Mouse (Mus musculus): ENCODE measurements around the gene Park7.

Park7 gene

DNA sequence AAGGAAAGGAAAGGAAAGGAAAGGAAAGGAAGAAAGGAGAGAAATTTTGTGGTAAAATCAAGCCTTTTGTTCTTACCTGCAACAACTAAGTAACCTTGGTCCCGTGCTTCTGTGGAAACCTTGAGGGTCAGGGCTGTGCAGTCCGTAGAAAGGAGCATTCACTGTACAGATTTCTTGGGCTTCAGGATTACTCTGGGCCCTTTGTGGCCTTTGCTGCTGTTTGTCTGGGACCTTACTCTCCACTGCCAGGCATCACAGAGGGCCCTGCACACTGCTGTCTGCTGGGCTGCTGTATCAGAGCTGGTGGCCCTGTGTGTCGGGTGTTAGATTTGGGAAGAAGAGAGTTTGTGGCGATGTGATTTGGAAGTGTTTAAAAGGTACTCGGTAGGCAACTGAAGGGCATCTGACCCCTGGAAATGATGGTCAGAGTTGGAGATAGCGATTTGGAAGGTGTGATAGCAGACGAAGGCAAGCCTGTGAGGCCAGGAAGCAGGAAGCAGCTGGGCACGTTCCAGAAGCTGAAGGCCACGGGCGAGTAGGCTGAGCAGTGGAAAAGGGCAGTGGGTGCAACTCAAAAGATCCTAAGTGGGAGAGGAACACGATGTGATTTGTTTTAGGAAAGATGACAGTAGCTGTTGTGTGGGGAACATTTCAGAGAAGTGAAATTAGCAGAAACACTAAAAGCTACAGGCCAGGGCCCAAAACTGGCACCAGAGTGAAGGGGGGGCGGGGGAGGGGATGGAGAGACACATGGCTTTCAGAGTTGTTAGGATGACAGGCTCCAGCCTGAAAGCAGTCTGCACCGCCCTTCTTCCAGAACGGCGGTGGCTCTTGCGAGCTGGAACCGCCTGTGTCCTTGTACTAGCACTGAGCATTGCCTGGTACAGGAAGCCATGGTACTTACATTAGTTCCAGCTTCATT is 44.7 kb downstream of the Park7 start:
- no peak for TF ChIP-seq GATA4 (IDR thresholded peaks at IDR 0.05; ENCODE audit: insufficient replicate concordance, low read length)

DNA sequence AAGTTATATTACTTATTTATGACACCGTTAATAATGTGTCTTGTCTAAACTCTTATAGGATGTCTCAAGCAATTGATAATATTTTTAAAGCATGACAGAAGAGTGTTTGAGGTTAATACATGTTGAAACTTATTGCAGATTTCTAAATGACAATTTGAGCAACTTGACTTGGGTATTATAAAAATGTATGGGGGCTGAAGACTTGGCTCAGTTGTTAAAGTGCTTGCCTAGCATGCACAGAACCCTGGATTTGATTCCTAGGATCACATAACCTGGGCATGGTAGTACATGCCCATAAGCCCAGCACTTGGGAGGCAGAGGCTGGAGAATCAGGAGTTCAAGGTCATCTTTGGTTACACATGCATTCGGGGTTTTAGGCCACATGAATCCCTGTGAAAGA is 45.4 kb downstream of the Park7 start:
- no peak for TF ChIP-seq GATA4 (IDR thresholded peaks at IDR 0.05; ENCODE audit: insufficient replicate concordance, low read length)

DNA sequence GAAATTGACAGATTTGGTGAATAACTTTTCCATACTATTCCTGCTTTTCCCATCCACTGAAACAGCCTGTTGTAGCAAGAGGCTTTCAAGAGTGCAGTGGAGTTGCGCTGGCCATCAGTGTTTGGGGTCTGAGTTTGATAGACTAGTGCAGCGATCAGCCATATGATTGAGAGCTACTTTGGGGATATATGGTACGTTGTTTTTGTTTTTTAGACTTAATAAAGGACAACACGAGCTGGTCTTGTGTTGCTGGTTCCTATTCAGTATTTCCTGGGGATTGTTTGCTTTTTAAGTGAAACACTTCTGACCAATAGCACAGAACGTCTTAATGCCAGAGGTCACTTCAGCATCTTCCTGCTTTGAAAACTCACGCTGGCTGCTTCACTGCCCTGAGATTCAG is 46.1 kb downstream of the Park7 start:
- no peak for TF ChIP-seq GATA4 (IDR thresholded peaks at IDR 0.05; ENCODE audit: insufficient replicate concordance, low read length)

DNA sequence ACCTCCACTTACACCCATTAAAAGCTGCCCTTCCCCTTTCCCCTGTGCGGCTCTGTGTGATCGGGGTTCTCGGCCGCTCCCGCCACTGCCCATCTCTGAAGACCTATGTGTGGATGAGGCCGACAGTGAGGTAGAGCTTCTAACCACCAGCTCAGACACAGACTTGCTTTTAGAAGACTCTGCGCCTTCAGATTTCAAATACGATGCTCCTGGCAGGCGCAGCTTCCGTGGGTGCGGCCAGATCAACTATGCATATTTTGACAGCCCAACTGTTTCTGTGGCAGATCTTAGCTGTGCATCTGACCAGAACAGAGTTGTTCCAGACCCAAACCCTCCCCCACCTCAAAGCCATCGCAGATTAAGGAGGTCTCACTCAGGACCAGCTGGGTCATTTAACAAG is 47.7 kb downstream of the Park7 start:
- no peak for TF ChIP-seq GATA4 (IDR thresholded peaks at IDR 0.05; ENCODE audit: insufficient replicate concordance, low read length)

DNA sequence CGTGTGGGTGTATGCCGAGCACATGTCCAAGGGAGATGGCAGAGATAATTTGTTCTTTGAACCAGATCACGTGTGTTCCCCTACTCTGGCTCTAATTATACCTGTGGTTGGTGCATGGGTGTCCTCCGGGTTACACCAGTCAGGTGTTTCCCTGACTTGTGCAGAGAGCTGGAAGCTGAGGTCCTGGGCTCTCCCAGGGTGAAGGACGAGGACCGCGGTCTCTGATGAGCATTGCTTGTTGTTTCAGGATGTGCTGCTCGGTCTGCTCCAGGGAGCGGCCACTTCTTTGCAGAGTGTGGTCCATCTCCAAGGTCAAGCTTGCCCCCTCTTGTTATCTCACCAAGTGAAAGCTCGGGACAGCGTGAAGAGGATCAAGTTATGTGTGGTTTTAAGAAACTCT is 48.2 kb downstream of the Park7 start:
- no peak for TF ChIP-seq GATA4 (IDR thresholded peaks at IDR 0.05; ENCODE audit: insufficient replicate concordance, low read length)

GRCm38 (mm10) chr4:150865371-150865770 is 48.9 kb downstream of the Park7 start:
- TF ChIP-seq GATA4 (IDR thresholded peaks at IDR 0.05; ENCODE audit: insufficient replicate concordance, low read length) = no peak

DNA sequence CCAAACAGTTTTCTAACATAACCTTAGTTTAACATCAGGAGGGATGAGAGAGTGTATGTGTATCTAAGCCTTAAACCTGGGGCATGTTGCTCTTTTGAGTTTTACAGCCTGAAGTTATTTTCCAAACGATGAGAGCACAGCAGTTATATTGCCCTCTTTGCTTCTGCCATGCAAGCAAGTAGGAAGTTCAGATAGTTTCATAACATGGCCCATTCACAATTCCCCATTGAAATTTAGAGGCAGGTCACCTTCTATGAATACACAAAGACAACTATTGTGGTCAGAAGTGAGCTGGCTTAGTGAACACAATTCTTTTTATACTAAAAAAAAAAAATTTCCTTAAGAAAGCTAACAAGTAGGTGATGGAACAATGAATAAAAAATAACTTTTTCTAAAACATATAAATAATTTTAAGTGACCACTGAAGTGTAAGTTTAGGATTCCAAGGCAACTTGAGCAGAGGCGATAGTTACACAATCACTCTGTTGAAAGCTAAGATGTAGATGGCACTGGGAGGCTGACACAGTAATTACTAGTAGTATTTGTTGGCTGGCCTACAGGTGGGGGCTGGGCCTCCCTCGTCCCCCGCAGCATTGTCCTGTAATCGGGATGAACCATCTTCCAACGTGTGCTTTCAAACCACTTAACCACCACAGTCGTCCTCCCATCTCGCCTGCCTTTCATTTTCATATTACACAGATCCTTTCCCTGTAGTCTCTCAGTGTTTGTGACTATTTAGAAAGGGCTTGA is 51.4 kb downstream of the Park7 start:
- TF ChIP-seq GATA4 (IDR thresholded peaks at IDR 0.05; ENCODE audit: insufficient replicate concordance, low read length) = no peak

DNA sequence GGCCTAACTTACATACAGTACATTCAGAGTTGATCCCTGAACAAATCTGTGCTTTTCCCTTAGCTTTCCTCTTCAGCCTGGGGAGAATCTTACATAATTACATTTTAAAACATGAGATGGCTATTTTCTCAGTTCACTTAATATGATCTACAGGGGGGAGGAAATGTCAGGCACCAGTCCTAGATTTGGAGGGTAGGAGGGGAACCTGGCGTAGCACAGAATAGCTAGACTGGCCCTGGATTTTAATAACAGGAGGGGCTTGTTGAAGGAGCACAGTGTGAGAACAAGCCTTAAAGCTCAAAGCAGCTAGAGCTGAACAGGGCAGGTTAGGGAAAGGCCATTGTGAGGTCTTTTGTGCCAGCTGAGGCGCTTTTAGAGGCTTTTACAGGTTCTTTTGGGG is 53.1 kb downstream of the Park7 start:
- TF ChIP-seq GATA4 (IDR thresholded peaks at IDR 0.05; ENCODE audit: insufficient replicate concordance, low read length) = no peak

- no peak for TF ChIP-seq GATA4 (IDR thresholded peaks at IDR 0.05; ENCODE audit: insufficient replicate concordance, low read length)
Observed at GRCm38 (mm10) chr4:150860526-150860925, 53.7 kb downstream of the Park7 start.

GRCm38 (mm10) chr4:150855346-150855745 is 58.9 kb downstream of the Park7 start:
- no peak for TF ChIP-seq GATA4 (IDR thresholded peaks at IDR 0.05; ENCODE audit: insufficient replicate concordance, low read length)

DNA sequence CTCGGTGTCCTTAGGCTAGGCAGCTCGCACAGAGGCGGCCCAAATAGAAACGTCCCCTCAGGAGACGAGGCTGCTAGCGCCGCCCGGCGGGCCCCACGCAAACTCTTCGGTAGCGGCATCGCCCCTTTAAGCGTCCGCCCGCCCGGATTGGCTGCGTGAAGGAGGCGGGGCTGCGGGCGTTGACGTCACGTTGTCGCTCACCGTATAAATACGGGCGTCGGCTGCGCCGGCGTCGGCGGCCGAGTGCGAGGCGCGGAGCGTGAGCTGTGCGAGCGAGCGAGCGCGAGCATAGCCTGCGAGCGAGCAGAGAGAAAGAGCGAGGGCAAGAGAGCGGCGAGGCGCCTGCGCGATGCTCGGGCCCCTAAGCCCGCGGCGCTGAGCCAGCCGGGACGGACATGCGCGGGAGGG is 59.4 kb downstream of the Park7 start:
- TF ChIP-seq GATA4 (IDR thresholded peaks at IDR 0.05; ENCODE audit: insufficient replicate concordance, low read length) = peak; percentile 51; the same call in 1 of the 2 replicates

DNA sequence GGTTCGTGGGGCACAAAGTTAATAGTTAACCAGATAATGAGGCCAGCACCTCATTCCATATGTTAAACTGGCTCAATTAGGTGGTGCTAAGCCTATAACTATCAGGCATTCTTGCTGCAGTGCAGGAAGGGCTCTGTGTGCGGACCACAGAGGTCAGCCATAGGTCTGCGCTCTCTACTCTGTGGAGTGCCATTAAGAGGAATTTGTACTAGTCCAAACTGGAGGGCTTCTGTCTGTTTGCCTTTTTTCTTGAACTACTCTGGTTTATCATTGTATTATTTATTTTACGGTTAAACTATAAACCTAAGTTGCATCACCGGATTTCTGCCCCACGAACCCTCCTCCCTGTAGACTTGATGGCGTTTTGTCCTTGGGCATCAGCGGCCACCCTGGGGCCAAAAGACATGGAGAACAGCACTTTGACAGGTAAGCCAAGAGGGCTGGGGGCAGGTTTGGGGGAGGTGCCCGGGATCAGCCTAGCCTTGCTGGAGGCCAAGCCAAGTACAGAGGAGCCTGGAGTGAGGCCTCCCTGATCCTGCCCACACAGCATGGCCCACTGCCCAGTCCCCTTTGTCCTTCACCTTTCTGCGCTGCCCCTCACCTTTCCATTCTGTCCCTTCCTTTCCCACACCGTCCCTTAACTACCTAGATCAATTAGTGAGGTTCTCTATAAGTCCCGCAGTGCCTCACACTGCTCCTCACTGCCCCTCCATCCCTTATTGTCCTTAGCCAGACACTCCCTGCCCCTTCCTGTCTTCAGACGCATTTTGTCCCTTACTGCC is 60.4 kb downstream of the Park7 start, which contains the start of gene Errfi1:
Gene Errfi1, plus strand, starts transcription at position 240 of the 782 bp plus-strand sequence.
- no peak for TF ChIP-seq GATA4 (IDR thresholded peaks at IDR 0.05; ENCODE audit: insufficient replicate concordance, low read length)

GRCm38 (mm10) chr4:150852479-150852878 is 61.8 kb downstream of the Park7 start:
- peak; percentile 79 for TF ChIP-seq GATA4 (IDR thresholded peaks at IDR 0.05; ENCODE audit: insufficient replicate concordance, low read length)

- TF ChIP-seq GATA4 (IDR thresholded peaks at IDR 0.05; ENCODE audit: insufficient replicate concordance, low read length) = no peak
Observed at GRCm38 (mm10) chr4:150852045-150852444, 62.2 kb downstream of the Park7 start.

GRCm38 (mm10) chr4:150850893-150851292 is 63.3 kb downstream of the Park7 start:
- no peak for TF ChIP-seq GATA4 (IDR thresholded peaks at IDR 0.05; ENCODE audit: insufficient replicate concordance, low read length)

Data from liver, adult (tissue).